Mouse (Mus musculus) heart, adult 8-10 months (tissue): ENCODE results near the gene Fhl4. TPM values are rescaled to one million over a fixed set of nuclear protein-coding genes. Genes with fewer than 3 reads are reported as not detected.

Experiments used
- total RNA-seq, 4 experiments: library from RNA; stranded (reverse); gene quantifications; 2 replicates each; pipeline ENCODE4 v1.2.4; 2022

Gene Fhl4
- total RNA-seq, 4 experiments from 2014 or later = 0.17 to 0.46 (median 0.36) TPM

Other genes with a start within 250 kb of the Fhl4 start
- 10 to 100 TPM; 39.8 to 44.8 (median 43.5) TPM for gene Ric8b, start 184.9 kb downstream of the Fhl4 start, total RNA-seq
- gene Tmem263, start 132 bp upstream of the Fhl4 start, total RNA-seq = 10 to 100 TPM; 14.3 to 14.7 (median 14.6) TPM
- gene Mterf2, start 25.5 kb upstream of the Fhl4 start, total RNA-seq = 10 to 100 TPM; 18.0 to 27.6 (median 25.1) TPM
- gene Cry1, start 82.6 kb upstream of the Fhl4 start, total RNA-seq = 10 to 100 TPM in 1 of 4 experiments, 1 to 10 TPM in 3; 6.3 to 11.4 (median 8.5) TPM